Mouse (Mus musculus) embryo, embryonic 9.5 days (tissue): ENCODE data around the gene Maml3.

Source experiments
- DNase-seq: peaks from one replicate; pipeline ENCODE4 v3.0.0-alpha.2; 2017; ENCODE audit errors: extremely low spot score

Maml3 gene

GRCm38 (mm10) chr3:52090230-52090873, 14.5 kb downstream of the Maml3 start:
- DNase-seq = no peak

- DNase-seq = peak; percentile 67
Measured at GRCm38 (mm10) chr3:52088458-52089341, 16.2 kb downstream of the Maml3 start.

GRCm38 (mm10) chr3:52087636-52088280, 17.1 kb downstream of the Maml3 start:
- DNase-seq = no peak

- DNase-seq = no peak
Measured at GRCm38 (mm10) chr3:52078763-52079162, 26.1 kb downstream of the Maml3 start.

GRCm38 (mm10) chr3:52073959-52074358, 30.9 kb downstream of the Maml3 start:
- DNase-seq = no peak

DNA sequence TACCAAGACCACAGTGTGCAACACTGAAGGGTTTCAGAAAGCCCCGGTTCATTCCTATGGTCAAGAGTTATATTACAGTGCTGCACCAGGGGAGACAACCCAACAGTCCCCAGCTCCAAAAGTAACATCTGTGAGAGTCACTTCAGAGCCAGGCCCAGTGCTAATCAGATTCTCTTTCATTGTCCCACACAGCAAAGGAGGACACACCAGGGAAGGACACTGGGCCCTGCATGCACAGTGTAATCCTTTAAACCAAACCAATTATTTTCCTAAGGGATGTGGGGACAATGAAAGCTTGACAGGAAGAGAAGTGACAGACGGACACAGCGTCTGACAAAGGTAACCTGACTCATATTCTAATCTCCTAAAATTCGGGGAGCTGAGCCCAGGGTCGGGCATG, 32.9 kb downstream of the Maml3 start:
- no peak for DNase-seq

DNA sequence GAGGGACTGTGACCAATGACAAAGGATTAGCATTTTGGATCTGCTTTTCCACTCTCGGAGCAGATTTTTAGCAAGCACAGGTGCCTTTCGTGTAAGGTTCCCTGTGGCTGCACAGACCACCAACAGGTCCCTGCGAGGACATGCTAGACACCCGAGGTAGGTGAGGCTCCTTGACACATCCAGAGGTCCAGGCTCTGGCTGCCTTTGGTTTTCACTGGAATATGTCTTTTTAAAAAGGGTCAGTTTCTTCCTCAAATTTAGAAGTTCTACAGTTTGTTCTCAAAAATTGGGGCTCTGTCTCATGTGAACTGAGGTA, 34.8 kb downstream of the Maml3 start:
- no peak for DNase-seq

DNA sequence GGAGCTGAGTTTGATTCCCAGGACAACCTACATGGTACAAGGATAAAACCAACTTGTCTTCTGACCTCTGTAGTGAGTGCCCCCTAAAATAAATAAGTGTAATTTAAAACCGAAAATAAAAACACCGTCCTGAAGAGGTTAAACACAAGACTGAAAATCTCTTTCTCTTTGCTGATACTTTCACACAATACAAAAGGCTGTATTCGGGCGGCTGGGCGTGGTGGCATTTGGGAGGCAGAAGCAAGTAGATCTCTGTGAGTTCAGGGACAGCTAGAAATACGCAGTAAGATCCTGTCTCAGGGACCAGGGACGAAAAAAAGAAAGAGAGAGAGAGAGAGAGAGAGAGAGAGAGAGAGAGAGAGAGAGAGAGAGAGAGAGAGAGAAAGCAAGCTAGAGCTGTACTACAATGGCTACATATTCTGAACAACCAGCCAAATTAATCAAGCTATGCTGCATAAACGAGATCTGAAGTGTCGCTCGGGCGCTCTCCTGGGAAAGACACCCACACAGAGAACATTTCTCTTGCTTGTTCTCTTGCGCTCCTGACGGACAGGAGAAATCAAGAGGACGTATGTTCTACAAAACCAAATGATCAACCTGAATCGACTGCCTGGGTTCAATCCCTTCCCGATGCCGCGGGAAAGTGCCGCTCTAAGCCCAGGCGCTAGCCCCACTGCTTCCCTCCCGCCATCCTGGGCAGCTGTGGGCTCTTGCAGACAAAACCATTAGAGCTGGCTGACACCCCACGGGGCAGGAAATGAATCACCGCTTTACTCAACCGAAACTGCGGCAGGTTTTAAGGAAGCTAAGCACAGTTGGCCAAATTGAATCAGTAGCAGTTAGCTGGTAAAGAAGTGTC, 35.3 kb downstream of the Maml3 start:
- DNase-seq = peak; percentile 76

GRCm38 (mm10) chr3:52068885-52069284, 36.0 kb downstream of the Maml3 start:
- no peak for DNase-seq

GRCm38 (mm10) chr3:52067181-52067580, 37.7 kb downstream of the Maml3 start:
- DNase-seq = no peak

- no peak for DNase-seq
Measured at GRCm38 (mm10) chr3:52066142-52066541, 38.7 kb downstream of the Maml3 start.

GRCm38 (mm10) chr3:52063261-52063655, 41.6 kb downstream of the Maml3 start:
- DNase-seq = no peak

DNA sequence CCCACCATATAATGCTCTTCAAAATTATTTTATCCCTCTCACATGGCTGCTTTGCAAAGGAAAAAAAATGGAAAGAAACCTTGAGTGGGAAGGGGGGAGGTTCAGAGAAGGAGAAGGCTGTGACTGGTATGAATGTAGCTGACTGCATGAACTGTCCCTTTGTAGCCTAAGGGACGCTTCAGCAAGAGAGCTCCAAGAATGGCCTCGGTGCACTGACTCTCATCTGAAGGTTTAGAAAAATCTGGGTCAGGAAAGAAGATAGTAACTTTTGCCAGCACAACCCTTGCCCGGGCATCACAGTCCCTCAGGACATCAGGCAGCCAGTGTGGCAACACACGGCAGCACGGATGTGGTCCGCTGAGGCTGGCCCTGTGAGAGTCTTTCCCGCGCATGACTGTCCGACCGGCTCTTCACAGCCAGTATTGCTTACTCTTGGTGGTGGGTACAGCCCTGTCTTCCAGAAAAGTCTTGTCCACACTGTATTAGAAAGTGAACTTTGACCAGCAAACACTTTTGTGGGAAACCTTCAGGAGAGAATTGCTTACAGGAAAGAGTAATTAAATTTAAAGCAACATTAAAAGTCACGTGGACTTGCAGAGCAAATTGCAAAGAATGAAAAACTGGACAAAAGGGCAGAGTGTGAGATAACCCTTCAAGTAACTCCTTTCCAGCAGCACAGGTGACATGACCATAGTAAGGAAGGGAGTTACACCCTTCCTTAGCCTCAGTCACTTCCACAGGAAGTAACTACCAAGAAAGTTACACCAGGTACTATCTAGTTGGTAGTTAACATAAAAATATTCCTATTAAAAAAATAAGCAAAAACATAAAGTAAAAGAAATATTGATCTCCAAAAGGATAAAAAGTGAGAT, 42.3 kb downstream of the Maml3 start:
- no peak for DNase-seq

- DNase-seq = peak; percentile 44
Measured at GRCm38 (mm10) chr3:52061472-52062388, 43.1 kb downstream of the Maml3 start.

DNA sequence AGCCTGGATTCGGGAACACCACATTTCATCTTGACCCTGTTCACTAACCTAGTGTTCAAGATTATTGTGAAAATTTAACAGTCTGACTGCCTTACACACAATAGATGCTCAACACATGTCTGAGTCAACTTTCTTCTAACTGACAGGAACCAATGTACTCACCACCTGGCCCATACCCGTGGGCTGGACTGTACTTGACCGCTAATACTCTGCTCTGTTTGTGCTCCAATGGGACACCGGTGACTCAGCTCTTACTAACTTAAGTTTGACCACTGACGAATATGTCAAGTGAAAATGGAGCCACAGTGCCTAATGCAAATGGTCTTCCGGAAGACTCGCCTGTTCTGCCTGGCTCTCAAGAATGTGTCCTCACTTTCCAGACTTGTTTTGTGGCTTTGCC, 44.0 kb downstream of the Maml3 start:
- no peak for DNase-seq

- no peak for DNase-seq
Measured at GRCm38 (mm10) chr3:52051801-52052200, 53.1 kb downstream of the Maml3 start.

- DNase-seq = no peak
Measured at GRCm38 (mm10) chr3:52048082-52048481, 56.8 kb downstream of the Maml3 start.

GRCm38 (mm10) chr3:52047537-52047936, 57.3 kb downstream of the Maml3 start:
- DNase-seq = no peak

DNA sequence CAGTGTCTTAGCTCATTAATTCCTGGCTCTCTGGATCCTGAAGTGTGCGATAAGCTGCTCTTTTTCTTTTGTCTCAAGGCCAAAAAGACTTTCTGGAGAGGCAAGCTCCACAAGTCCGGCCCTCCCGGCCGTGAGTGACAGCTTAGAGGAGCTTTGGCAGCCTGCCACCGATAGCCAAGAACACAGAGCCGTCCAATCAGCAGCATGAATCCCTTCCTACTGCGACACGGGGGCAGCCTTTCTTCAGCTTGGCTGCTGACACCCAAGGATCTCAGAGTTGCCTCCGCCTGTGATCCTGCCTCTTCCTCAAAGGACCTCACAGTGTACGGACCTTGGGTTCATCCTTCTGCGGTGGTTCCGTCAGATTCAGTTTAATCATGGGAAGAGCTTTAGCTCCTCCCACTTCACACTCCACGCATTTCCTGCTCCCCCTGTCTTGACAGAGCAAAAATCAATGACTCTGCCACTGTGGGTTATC, 57.9 kb downstream of the Maml3 start:
- peak; percentile 87 for DNase-seq
